Mouse (Mus musculus) B cell, adult 2 months (primary cell): ENCODE results near the gene Birc3.
"Not testable (repeated sequence)": the region's sequence is repeated elsewhere in the genome, so short reads cannot be mapped to it uniquely, and the experiment has no call there.

Experiments used
- DNase-seq, 2 experiments: peaks; one replicate each; pipeline ENCODE4 v3.0.0; 2022

The Birc3 gene

DNA sequence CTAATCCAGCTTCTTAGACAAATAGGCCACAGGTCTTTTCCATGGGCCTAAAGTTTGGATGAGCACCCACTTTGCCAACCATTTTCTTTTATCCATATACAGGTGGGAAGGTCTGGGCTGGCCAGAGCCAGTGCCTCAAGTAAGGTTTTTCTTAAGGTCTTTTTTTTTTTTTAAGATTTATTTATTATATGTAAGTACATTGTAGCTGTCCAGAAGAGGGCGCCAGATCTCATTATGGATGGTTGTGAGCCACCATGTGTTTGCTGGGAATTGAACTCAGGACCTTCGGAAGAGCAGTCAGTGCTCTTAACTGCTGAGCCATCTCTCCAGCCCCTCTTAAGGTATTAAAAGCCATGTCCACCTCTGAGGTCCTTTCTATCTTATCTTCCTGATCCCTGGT, 6.0 kb downstream of the Birc3 start:
- DNase-seq, result peak in 1 of 2 experiments; percentile 47

- no peak for DNase-seq
Measured at GRCm38 (mm10) chr9:7860976-7861375, 12.0 kb downstream of the Birc3 start.

DNA sequence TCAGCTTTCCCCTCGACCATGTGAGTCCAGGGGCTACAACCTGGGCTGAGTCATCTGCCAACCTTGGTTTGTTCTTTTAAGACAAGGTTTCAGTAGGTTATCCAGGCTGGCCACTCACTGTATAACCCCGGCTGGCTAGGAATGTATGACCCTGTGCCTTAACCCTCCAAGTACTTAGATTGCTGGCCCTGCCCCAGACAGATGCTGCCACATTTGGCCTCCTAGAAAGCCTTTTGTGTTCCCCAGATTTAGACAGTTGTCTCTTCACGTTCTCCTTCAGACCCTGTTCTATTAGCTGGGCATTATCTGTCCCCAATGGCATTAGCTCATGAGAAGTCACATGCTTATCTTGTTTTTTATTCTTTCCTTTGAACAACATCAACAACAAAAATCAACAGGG, 17.1 kb downstream of the Birc3 start:
- DNase-seq, result no peak

DNA sequence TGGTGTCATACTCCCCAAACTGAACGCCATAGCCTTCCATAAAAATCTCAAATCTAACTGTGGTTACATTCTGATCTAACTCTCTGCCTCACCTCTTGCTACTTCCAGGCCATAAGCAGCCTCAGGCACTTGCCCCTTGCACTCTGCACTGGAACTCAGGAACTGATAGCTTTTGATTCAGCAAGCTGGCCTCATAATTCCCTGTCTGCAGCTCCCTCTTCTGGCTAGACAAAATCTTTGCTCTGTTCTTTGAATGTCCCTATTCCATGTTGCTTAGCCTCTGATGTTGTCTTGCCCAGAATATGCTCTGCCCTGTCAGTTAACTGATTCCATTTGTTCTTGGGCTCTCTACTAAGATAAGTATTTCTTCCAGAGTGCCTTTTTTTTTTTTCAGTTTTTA, 17.6 kb downstream of the Birc3 start:
- DNase-seq, result peak in 1 of 2 experiments; percentile 38

GRCm38 (mm10) chr9:7854196-7854595, 18.8 kb downstream of the Birc3 start:
- not testable (repeated sequence) for DNase-seq

DNA sequence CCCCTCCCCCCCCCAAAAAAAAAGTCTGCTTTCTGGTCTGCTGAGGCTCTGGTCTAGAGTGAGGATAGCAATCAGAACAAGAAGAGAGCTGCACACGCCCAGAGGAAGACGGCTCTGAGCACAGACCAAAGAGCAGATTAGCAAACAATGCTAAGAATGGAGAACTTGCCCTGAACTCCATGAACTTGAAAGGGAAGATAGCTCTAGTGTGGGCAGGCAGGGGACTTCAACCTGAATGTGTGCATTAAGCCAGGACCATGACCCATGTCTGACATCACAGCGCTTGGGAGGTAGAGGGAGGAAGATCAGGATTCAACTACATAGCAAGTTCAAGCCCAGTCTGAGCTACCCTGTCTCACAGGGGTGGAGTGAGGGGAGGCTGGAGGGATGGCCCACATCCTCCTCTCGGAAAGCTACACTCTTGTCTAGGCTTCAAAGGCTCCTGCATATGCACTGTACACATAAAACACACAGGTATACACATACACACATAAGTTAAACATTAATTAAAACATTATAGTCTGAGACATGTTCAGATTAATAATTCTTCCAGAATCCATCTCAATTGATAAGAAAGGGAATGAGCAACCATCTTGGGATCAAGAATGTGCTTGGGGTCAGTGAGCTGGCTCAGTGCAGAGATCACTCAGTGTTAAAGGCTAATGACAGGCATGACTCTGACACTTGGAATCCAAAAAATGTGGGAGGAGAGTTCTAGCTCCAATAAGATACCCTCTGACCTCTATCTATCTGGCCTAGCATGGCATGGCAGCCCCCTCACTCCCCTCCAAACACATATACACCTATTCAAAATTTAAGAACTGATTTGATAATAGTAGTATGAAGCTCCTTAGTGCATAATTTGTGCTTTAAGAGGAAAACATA, 20.4 kb downstream of the Birc3 start:
- DNase-seq, result no peak

GRCm38 (mm10) chr9:7851841-7852240, 21.1 kb downstream of the Birc3 start:
- no peak for DNase-seq

DNA sequence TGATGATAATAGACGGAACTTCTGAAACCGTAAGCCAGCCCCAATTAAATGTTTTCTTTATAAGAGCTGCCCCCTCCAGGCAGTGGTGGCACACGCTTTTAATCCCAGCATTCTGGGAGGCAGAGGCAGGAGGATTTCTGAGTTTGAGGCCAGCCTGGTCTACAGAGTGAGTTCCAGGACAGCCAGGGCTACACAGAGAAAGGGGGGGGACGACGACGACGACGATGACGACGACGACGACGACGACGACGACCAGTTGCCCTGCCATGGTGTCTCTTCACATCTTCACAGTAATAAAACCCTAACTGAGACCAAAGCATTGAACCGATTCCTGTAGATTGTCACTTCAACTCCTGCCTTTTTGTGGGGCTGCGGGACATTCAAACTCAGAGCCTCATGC, 24.8 kb downstream of the Birc3 start:
- DNase-seq, result no peak

GRCm38 (mm10) chr9:7846667-7847199, 26.3 kb downstream of the Birc3 start:
- no peak for DNase-seq

GRCm38 (mm10) chr9:7845216-7845895, 27.6 kb downstream of the Birc3 start:
- no peak for DNase-seq

GRCm38 (mm10) chr9:7841221-7841620, 31.8 kb downstream of the Birc3 start:
- DNase-seq, result no peak

- no peak for DNase-seq
Measured at GRCm38 (mm10) chr9:7837806-7838440, 35.1 kb downstream of the Birc3 start.

DNA sequence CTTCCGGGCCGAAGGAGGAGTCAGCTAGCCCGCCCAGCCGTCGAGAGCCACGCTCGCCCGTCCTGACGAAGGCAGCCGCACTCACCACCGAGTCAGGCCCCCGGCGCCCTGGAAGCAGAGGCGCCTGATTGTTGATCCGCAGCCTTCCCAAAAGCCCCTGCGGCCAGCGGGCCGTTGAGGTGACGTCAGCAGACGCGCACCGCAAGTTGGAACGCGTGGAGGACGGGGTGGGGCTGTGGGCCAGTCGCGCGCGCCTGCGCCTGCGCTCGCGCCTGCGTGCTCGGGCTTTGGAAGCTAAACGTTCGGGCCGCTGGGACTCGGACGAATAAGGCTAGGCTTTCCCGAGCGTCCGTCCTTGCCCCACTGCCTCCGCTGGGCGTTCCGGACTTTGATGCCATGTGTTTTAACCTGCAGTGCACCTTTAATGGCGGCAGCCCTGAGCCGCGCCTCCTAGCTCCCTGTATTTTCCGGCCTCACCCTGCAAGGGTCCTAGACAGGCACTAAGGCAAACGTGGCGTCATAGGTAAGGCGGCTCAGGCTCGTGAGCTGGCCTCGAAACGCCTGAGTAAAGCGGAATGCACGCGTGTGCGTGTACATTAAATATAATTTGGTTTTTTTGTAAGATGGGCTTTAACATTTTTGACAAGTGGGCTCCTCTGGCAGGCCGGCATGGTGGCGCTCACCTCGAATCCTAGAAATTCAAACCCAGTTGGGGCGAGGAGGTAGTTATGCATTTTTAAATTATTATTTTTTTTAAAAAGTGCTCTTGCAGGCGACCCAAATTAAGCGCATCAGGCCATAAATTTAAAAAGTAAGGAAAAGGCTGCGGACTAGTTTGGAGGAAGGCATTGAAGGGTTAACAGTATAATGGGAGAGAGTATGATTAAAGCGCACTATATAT, 35.8 kb downstream of the Birc3 start, which contains the start of gene Birc2:
TSS of gene Birc2 (minus strand) at position 160 of the 901 bp plus-strand sequence.
- peak; percentile 94 to 95 for DNase-seq

DNA sequence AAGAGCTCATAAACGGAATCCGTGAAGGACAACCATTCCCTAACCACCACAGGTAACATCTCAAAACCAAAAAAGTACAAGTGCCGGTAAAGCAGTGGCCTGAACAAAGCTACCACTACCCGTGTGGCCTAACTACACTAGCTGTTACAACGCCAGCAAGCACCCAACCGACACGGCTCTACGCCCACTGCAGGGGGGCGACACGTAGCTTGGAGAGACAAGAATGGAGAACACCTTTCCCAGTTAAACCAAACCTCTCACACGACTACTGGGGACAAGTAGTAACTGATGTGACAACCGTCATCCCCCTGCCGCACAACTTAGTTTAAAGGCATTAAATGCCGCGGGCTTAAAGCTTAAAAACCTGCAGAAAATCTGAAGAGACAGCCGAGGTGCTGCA, 36.7 kb downstream of the Birc3 start:
- DNase-seq, result peak; percentile 69

DNA sequence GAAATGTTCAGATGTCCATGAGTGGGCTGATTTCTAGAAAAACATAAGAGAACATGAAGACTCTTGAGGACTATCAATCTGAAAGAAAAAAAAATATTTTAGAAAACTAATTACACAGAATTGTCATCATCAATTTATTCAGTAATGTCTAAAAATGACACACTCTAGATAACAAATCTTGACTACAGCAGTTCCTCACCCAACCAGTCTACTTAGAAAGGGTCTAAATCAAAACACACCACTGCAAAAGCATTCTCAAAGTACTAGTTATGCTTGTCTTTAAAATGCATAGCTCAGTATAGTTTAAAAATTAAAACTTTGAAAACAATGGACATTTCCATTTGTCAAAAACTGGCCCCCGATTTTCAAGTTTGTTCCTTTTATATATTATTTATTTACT, 37.7 kb downstream of the Birc3 start:
- DNase-seq, result no peak

DNA sequence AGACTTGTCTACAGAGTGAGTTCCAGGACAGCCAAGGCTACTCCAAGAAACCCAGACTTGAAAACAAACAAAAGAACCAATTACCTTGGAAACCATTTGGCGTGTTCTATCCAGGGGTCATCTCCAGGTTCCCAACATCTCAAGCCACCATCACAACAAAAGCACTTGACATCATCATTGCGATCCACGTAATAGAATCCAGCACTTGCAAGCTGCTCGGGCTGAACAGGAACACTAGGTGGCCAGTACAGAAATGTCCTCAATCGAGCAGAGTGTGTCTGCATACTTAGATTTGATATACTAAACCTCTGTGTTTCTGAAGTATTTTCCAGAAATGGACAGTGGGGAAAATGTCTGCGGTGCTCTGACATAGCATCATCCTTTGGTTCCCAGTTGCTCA, 39.6 kb downstream of the Birc3 start:
- no peak for DNase-seq

GRCm38 (mm10) chr9:7829531-7830528, 43.2 kb downstream of the Birc3 start:
- no peak for DNase-seq

GRCm38 (mm10) chr9:7828706-7829105, 44.3 kb downstream of the Birc3 start:
- no peak for DNase-seq

DNA sequence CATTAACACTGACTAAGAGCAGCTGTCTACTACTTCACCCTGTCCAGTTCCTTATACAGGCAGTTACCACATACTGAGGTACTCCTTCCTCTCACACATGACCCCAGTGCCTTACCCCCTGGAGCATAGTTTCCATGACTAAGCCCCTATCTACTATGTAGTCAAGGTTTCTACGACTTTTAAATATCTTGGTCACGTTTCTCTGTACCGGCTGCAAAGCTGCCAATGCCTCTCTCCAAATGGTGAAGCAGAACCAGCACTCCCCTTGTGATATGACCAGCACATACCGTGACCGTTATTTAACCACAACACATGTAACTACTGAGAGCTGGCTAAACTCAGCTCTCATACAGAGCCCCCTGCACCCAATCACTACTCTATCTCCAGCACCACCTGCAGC, 48.1 kb downstream of the Birc3 start:
- DNase-seq, result no peak

DNA sequence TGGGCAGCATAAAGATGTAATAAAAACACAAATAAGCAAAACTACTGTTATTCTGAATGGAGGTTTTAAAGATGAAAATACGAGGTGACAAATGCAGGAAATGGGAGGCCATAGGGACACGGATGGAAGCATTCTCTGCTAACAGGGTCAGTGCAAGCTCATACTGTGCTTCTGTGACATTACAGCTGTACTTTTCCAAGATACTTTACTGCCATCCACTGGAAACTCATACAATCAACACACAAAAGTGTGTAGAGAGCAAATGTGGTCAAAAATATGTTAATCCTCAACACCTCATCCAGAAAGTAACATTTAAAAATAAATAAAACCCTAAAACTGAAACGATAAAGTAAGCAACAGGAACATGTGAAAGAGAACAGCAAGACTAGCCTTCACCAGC, 50.2 kb downstream of the Birc3 start:
- no peak for DNase-seq

DNA sequence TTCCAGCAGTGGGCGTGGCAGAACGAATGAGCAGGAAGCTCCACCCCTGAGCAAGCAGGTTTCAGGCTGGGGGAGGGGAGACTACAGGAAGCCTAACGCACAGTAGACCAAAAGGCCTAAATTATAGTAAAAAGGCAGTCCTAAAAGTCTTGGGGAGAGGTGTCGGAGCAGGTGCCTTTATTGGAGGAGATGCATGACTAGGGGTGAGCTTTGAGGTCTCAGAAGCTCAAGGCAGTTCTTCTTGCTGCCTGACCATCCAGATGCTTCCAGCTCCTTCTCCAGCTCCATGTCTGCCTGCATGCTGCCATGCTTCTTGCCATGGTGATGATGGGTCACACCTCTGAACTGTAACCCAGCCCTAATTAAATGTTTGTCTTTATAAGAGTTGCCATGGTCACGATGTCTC, 67.9 kb downstream of the Birc3 start:
- DNase-seq, result no peak
